Mouse (Mus musculus) neural tube, embryonic 15.5 days (tissue): ENCODE data around the gene Snw1. TPM values are rescaled to one million over a fixed set of nuclear protein-coding genes. Genes with fewer than 3 reads are reported as not detected.

Experiments
- ATAC-seq: fragments of 200-750 bp; cut with Nextera tagmentation; 2 replicates; pipeline ENCODE4 v1.8.0; 2017; ENCODE audit warnings: mild to moderate bottlenecking, moderate TSS enrichment, moderate library complexity; ENCODE audit not compliant: low FRiP score
- H3K27ac ChIP-seq: fragments of 300-500 bp; sonication (generic); replicated peaks from 2 replicates; pipeline ENCODE4 v1.5.1; 2015; ENCODE audit warnings: mild to moderate bottlenecking, inconsistent platforms
- H3K27me3 ChIP-seq: fragments of 300-500 bp; sonication (generic); replicated peaks from 2 replicates; pipeline ENCODE4 v1.6.1; 2015; ENCODE audit warnings: inconsistent platforms
- H3K36me3 ChIP-seq: fragments of 300-500 bp; sonication (generic); 2 replicates; pipeline ENCODE4 v1.6.1; 2015; ENCODE audit warnings: inconsistent platforms
- H3K4me1 ChIP-seq: fragments of 300-500 bp; sonication (generic); 2 replicates; pipeline ENCODE4 v1.6.1; 2015; ENCODE audit warnings: inconsistent platforms
- H3K4me2 ChIP-seq: fragments of 300-500 bp; sonication (generic); 2 replicates; pipeline ENCODE4 v1.6.1; 2015; ENCODE audit warnings: inconsistent platforms, mild to moderate bottlenecking, moderate library complexity
- H3K4me3 ChIP-seq: fragments of 300-500 bp; sonication (generic); replicated peaks from 2 replicates; pipeline ENCODE4 v1.5.1; 2015; ENCODE audit warnings: mild to moderate bottlenecking, inconsistent platforms
- H3K9ac ChIP-seq: fragments of 300-500 bp; sonication (generic); replicated peaks from 2 replicates; pipeline ENCODE4 v1.6.1; 2015; ENCODE audit warnings: mild to moderate bottlenecking, inconsistent platforms
- H3K9me3 ChIP-seq: fragments of 300-500 bp; sonication (generic); replicated peaks from 2 replicates; pipeline ENCODE4 v1.6.1; 2016; ENCODE audit warnings: inconsistent platforms
- WGBS: fragments of 180-500 bp; shearing (Covaris S2); methylation state at CpG from one replicate; pipeline ENCODE4 v1.1.7; 2015; ENCODE audit warnings: mixed read lengths; 5-methylcytosine and 5-hydroxymethylcytosine counted together
- polyA plus RNA-seq: library from polyadenylated mRNA; unstranded; fragments of >200 nt; fragmentation: Nextera tagmentation; extraction: Ambion mirVana; gene quantifications from 2 replicates; pipeline ENCODE4 v1.2.1, GENCODE M21; 2015

Gene Snw1
- polyA plus RNA-seq, 1 experiment from 2014 or later, result 96.2 TPM

DNA sequence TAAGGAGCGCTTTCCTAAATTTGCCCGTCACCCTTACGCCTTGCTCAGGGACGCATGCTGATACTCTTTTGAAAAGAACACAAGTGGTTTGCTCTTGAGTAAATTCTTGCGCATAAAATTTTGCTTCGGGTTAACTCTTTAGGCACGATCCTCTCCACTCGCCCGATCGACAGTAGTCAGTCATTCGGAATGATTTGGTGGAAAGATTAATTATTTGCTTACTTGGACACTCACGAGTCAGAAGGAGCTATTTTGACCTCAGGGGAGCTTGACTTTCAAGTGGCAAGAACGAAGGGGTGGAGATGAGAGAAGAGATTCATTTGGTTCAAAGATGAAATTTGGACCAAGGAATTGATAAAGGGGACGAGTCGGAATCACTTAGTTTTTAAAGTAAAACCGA is 27.9 kb downstream of the Snw1 start:
- H3K4me1 ChIP-seq, result peaks cover 28% of the 10 kb centered on the region
- peak overlapping the region; percentile 73 for H3K9ac ChIP-seq
- H3K27me3 ChIP-seq, result no peaks in the 10 kb centered on the region
- H3K27ac ChIP-seq, result peak overlapping the region; percentile 85; the same call in 1 of the 2 replicates
- no peak for ATAC-seq
- H3K4me3 ChIP-seq, result peak overlapping the region; percentile 73
- H3K36me3 ChIP-seq, result peaks cover 40% of the 10 kb centered on the region
- H3K4me2 ChIP-seq, result peak overlapping the region; percentile 73
- H3K9me3 ChIP-seq, result no peaks in the 10 kb centered on the region
- 5% methylated on average over 16 of the region's 16 CpGs for WGBS

DNA sequence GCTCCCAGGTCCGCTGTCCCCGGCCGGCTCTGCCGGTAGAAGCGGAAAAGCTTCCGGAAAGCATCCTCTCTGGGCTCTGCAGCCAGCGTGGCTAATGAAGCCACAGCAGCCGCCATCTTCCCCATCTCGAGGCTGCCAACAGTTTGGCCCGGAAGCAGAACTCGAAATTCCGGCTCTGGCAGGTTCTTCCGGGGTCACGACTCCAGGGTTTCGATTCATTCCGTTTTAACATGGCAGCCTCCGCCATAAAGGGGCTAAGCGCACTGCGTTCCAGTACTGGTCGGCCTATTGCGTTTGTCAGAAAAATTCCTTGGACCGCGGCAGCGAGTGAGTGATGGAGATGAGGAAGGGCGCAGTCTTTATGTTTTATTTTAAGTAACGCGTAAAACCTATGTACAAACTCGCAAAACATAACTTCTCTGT is 28.4 kb downstream of the Snw1 start, which contains the start of the genes Slirp and Alkbh1:
Slirp (plus strand) TSS at position 197 of the 423 bp plus-strand sequence.
Alkbh1 (minus strand) TSS at position 318 of the 423 bp plus-strand sequence.
- Histone ChIP-seq H3K9me3 (no peaks in the 10 kb centered on the region), H3K4me3 (peak within 1 kb of the TSS; percentile 73), H3K27ac (peak within 1 kb of the TSS; percentile 85), H3K4me1 (peaks cover 28% of the 10 kb centered on the region), H3K27me3 (no peaks in the 10 kb centered on the region), H3K9ac (peak within 1 kb of the TSS; percentile 73), H3K4me2 (peak within 1 kb of the TSS; percentile 73), H3K36me3 (peaks cover 38% of the 10 kb centered on the region)
- WGBS, result 0% methylated on average over 28 of the region's 28 CpGs
- ATAC-seq, result peak; percentile 97

DNA sequence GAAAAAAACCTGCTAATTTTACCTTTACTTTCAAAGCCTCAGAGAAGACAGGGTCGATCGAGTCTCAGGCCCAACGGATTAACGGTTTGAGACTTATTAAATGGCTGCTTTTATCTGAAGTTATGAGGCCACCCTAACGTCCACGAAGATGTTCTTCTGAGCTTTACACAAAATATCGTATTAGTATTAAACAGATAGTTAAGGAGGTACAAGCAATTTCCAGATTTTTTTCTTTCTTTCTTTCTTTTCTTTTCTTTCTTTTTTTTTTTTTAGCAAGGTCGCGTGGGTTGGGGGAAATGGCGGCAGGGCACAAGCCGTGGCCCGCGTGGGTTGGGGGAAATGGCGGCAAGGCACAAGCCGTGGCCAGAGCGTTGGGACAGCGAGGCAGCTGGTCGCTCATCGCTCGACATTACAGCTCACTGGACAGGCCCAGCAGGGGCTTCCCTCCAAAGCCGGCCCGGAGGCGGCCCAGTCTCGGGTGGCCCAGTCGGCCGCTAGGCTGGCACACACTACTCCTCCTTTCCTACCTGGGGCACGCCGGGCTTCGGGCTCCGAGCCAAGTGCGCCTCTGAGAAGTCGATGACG is 28.9 kb downstream of the Snw1 start:
- H3K4me1 ChIP-seq, result peaks cover 28% of the 10 kb centered on the region
- peak overlapping the region; percentile 73 for H3K4me2 ChIP-seq
- peak; percentile 87 for ATAC-seq
- H3K36me3 ChIP-seq, result peaks cover 39% of the 10 kb centered on the region
- H3K4me3 ChIP-seq, result peak overlapping the region; percentile 73
- H3K9me3 ChIP-seq, result no peaks in the 10 kb centered on the region
- no peaks in the 10 kb centered on the region for H3K27me3 ChIP-seq
- under 1% methylated on average over 33 of the region's 33 CpGs for WGBS
- H3K9ac ChIP-seq, result peak overlapping the region; percentile 73
- peak overlapping the region; percentile 85 for H3K27ac ChIP-seq

DNA sequence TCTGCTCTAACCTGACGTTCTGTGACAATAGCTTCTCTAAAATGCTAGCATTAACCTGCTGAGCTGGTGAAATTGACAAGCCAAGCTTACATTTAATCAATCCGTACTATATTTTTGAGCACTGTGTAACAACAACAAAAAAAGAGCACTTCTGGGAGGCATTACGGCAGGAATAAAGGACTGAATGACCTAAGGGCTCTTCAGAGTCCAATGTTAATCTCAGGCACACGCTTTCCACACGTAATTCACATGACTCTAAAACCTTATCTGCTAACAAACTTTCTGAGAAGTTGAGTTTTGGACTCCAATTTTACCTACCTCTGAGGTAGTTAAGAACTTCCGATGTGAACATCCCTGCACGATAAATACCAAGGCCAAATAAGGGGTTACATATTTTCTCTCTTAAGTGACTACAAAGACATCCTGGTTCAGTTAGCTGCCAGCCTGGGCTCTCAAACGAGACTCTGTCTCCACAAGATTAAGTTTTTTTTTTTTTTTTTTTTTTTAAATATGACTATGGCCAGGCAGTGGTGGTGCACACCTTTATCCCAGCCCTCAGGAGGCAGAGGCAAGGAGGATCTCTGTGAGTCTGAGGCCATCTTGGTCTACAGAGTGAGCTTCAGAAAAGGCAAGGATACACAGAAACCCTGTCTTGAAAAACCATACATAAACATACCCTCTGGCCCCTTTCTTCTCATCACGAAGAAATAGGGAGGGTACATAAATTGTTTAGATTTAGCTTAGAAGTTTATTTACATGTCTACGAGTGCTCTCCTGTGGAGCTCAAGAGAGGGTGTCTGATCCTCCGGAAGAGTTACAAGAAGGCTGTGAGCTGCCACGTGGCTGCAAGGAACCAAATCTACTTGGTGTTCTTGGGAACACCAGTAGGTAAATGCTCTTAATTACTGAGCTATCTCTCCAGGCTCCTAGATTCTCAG is 29.6 kb downstream of the Snw1 start:
- H3K9ac ChIP-seq, result peak overlapping the region; percentile 73
- peaks cover 28% of the 10 kb centered on the region for H3K4me1 ChIP-seq
- peak overlapping the region; percentile 73 for H3K4me3 ChIP-seq
- H3K27ac ChIP-seq, result 0 out of 2 replicates have a peak overlapping the region, but pooled peaks have one; percentile 48
- H3K36me3 ChIP-seq, result peaks cover 40% of the 10 kb centered on the region
- no peaks in the 10 kb centered on the region for H3K9me3 ChIP-seq
- H3K27me3 ChIP-seq, result no peaks in the 10 kb centered on the region
- H3K4me2 ChIP-seq, result peak overlapping the region; percentile 73
- 29% methylated on average over 12 of the region's 12 CpGs for WGBS
- no peak for ATAC-seq

DNA sequence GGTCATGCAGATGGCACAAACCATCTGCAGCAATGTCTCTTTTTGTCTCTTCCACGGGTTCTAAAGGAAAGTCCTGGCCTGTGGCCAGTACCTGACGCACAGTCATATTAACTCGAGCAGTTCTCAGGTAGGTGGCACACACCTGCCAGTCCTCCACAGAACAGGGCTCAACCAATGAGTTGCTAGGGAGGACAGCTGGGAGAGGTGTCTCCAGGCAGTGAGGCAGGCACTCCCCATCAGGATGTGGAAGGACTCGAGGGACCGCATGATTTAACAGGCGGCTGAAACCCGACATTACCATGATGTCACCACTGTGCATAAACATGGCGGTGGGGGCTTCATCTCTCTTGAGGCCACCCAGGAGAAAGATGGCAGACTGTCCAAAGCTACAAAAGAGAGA is 43.2 kb downstream of the Snw1 start:
- Histone ChIP-seq H3K27ac (no peak overlapping the region), H3K9me3 (no peaks in the 10 kb centered on the region), H3K4me1 (peaks cover 5% of the 10 kb centered on the region; the same call in 1 of the 2 replicates), H3K36me3 (peaks cover 77% of the 10 kb centered on the region), H3K4me3 (no peak overlapping the region), H3K9ac (no peak overlapping the region), H3K27me3 (no peaks in the 10 kb centered on the region), H3K4me2 (no peak overlapping the region)
- no peak for ATAC-seq
- 88% methylated on average over 8 of the region's 8 CpGs for WGBS

DNA sequence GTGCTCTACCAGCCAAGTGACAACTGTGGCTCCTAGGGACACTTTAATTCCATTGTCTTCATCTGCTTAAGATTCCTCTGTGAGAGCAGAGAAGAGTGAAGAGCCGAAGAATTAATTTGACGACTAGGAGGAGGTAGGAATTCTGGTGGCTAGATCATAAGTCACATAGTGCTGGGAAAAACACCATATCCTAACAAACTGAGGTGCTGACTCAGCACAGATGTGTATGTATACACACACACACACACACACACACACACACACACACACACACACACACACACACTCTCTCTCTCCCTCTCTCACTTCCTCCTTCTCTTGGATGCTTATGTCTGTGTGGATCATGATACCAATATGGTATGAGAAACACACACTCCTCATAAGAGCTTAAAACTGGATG is 43.8 kb downstream of the Snw1 start:
- Histone ChIP-seq H3K4me1 (peaks cover 5% of the 10 kb centered on the region; the same call in 1 of the 2 replicates), H3K4me2 (no peak overlapping the region), H3K27me3 (no peaks in the 10 kb centered on the region), H3K36me3 (peaks cover 73% of the 10 kb centered on the region), H3K9ac (no peak overlapping the region), H3K27ac (no peak overlapping the region), H3K4me3 (no peak overlapping the region), H3K9me3 (no peaks in the 10 kb centered on the region)
- no peak for ATAC-seq
- 76% methylated on average over 2 of the region's 2 CpGs for WGBS

DNA sequence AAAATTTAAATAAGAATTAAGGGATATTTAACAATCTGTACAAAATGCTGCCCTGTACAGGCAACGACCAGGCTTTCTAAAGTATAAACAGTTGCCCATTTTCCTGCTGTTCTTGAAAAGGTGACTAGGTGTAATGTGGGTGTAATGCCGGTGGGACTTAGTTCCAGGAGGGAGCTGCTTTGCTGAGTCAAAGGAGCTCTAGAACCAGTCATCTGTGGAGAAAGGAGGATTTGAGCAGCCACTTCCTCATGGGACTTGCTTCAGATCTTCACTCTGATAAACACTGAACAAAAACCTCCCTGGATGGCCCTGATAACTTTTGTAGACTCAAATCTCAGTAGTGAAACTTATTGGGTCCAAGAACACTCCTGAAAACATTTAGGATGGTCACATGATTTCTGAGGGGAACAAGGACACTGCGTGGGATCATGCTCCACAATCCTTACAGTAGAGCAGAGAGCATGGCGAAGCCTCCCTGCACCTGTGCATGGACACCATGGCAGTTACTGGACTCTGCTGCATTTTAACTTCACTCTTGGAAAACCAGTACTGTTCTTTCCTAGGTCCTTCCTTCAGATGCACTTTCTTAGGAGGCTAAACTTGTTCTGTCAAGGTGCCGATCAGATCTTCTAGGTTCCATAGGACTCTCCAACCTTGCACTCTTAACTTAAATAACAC is 45.6 kb downstream of the Snw1 start:
- Histone ChIP-seq H3K4me1 (peaks cover 5% of the 10 kb centered on the region; the same call in 1 of the 2 replicates), H3K4me3 (no peak overlapping the region), H3K27ac (no peak overlapping the region), H3K9ac (no peak overlapping the region), H3K36me3 (peaks cover 60% of the 10 kb centered on the region), H3K27me3 (no peaks in the 10 kb centered on the region), H3K4me2 (no peak overlapping the region), H3K9me3 (no peaks in the 10 kb centered on the region)
- no peak for ATAC-seq
- WGBS, result 95% methylated on average over 5 of the region's 5 CpGs

DNA sequence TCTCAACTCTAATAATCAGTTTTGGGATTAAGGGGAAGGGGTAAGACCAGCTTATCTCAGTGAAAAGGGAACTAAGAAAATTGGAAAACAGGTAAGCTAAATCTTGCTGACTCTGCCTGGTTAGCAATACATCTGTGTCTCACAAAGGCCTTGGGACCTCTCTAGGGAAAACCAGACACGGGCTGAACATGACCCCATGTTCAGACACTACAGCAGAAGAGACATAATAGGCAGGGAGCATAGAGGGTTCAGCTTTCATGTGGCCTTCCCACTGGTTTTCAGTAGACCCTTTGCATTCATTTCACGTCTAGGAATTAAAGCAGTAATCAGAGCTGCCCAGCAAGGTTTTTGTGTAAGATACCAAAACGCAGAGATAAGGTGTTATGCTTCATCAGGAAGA is 47.6 kb downstream of the Snw1 start:
- H3K36me3 ChIP-seq, result peaks cover 41% of the 10 kb centered on the region
- no peak for ATAC-seq
- no peak overlapping the region for H3K4me3 ChIP-seq
- H3K27me3 ChIP-seq, result no peaks in the 10 kb centered on the region
- H3K4me2 ChIP-seq, result no peak overlapping the region
- no peak overlapping the region for H3K27ac ChIP-seq
- peaks cover 9% of the 10 kb centered on the region; the same call in 1 of the 2 replicates for H3K4me1 ChIP-seq
- H3K9ac ChIP-seq, result no peak overlapping the region
- 35% methylated on average over 3 of the region's 3 CpGs for WGBS
- no peaks in the 10 kb centered on the region for H3K9me3 ChIP-seq

DNA sequence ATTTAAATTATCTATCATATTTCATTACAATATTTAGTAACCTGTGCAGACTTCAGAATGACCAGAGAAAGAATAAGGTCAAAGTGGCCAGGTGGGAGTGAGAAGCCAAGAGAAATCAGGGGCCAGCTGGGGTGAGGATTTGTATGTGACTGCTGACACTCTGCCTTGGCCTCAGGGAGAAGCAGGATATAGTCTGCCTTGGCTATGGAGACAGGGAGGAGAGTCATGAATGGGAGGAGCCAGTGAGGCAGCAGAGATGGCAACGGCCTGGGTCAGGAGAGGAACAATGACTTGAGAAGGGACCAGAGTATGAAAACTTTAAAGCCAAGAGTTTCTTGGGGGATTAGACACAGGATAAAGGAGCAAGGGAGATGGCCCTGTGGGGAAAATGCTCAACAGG is 48.4 kb downstream of the Snw1 start:
- Histone ChIP-seq H3K4me1 (peaks cover 17% of the 10 kb centered on the region), H3K9me3 (no peaks in the 10 kb centered on the region), H3K27ac (no peak overlapping the region), H3K27me3 (no peaks in the 10 kb centered on the region), H3K4me3 (no peak overlapping the region), H3K36me3 (peaks cover 33% of the 10 kb centered on the region), H3K9ac (no peak overlapping the region), H3K4me2 (no peak overlapping the region)
- no peak for ATAC-seq
- WGBS, result 37% methylated on average over 1 of the region's 1 CpGs

DNA sequence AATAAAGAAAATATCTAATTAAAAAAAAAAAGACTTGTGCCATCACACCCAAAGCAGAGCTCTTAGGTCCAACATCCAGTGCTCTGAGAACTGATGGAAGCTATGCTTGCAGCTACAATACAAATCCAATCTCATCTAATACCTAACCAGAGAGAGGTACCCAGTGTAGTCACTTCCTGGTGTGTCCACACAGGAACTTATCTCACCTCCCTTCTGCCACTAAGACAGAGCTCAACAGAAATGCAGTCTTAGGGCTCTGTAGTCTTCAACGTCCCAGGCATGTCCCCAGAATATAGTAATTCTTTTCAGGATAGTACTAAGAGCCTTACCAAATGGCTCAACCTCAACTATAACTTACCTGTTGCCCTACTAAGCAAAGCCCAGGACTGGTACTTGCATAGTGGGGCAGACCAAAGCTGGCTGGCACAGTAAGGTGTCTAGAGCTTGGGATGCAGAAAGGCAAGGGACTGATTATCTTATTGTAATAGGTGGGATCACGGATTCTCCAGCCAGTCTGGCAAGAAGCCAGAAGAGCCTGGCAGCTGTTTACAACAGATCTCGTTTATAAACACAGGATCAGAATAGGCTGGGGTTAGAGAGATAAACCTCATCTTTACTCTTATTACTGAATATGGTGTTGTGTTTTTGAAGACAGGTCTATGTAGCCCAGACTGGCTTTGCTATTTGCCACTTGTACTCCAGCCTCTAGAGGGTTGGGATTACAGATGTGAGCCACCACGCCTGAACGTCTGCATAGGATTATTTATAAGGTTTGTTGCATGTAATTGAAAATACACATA is 50.2 kb downstream of the Snw1 start:
- 54% methylated on average over 5 of the region's 5 CpGs for WGBS
- H3K27me3 ChIP-seq, result no peaks in the 10 kb centered on the region
- ATAC-seq, result no peak
- no peak overlapping the region for H3K4me2 ChIP-seq
- no peak overlapping the region for H3K4me3 ChIP-seq
- H3K4me1 ChIP-seq, result peaks cover 18% of the 10 kb centered on the region
- H3K9me3 ChIP-seq, result no peaks in the 10 kb centered on the region
- no peak overlapping the region for H3K9ac ChIP-seq
- peaks cover 16% of the 10 kb centered on the region for H3K36me3 ChIP-seq
- H3K27ac ChIP-seq, result no peak overlapping the region
